Comparison of ENCODE assay signal across 21 mouse cellular contexts in genomic region chr2:132048143-132048772, GRCm38 (mm10). TPM values are rescaled to one million over a fixed set of nuclear protein-coding genes. Genes with fewer than 3 reads are reported as not detected.
DNase-seq lines count a peak whose midpoint lies in the region; ATAC-seq lines count a peak whose summit lies in the region.
"Had no signal": no experiment of that assay in that cellular context is flagged by ENCODE, and none has a peak within 500 bp of the region (broad histone marks: within the 10 kb centered on the region; RNA-seq: fewer than 3 reads in every experiment).

No protein-coding gene starts in this region.

- no peaks in the 10 kb centered on the region for H3K9me3 ChIP-seq in embryonic facial prominence, embryonic 14.5 days (ENCODE audit: control insufficient read depth, low read length)
- H3K9me3 ChIP-seq in embryonic facial prominence, embryonic 10.5 days: no peaks in the 10 kb centered on the region
- H3K9me3 ChIP-seq in liver, embryonic 16.5 days (replicated peaks; ENCODE audit: control insufficient read depth, low read length): no peaks in the 10 kb centered on the region
- H3K9me3 ChIP-seq: embryonic facial prominence, embryonic 12.5 days; forebrain, embryonic 15.5 days; hindbrain, embryonic 12.5 days had no signal

- H3K4me2 ChIP-seq in embryonic facial prominence, embryonic 14.5 days (ENCODE audit: low read depth, low read length): no peak overlapping the region
- H3K4me2 ChIP-seq in liver, embryonic 16.5 days (ENCODE audit: low read depth, low read length): no peak overlapping the region
- H3K4me2 ChIP-seq: embryonic facial prominence, embryonic 12.5 days; forebrain, embryonic 15.5 days; heart, embryonic 11.5 days; hindbrain, embryonic 12.5 days had no signal

- H3K27ac ChIP-seq in embryonic facial prominence, embryonic 14.5 days (replicated peaks; ENCODE audit: low read depth, low read length): no peak overlapping the region
- H3K27ac ChIP-seq in embryonic facial prominence, embryonic 10.5 days (replicated peaks): no peak overlapping the region
- no peak overlapping the region for H3K27ac ChIP-seq in liver, embryonic 16.5 days (ENCODE audit: low read length)
- H3K27ac ChIP-seq: embryonic facial prominence, embryonic 12.5 days; forebrain, embryonic 15.5 days; hindbrain, embryonic 12.5 days; left cerebral cortex, adult 2 months had no signal

- no peaks in the 10 kb centered on the region for H3K36me3 ChIP-seq in embryonic facial prominence, embryonic 14.5 days (ENCODE audit: control insufficient read depth, insufficient read depth, low read length)
- no peaks in the 10 kb centered on the region for H3K36me3 ChIP-seq in embryonic facial prominence, embryonic 10.5 days (replicated peaks)
- no peaks in the 10 kb centered on the region for H3K36me3 ChIP-seq in liver, embryonic 16.5 days (ENCODE audit: control insufficient read depth, insufficient read depth)
- no peaks in the 10 kb centered on the region for H3K36me3 ChIP-seq in splenic B cell, adult 2 months (ENCODE audit: control insufficient read depth, insufficient read depth, low read length, poor library complexity, severe bottlenecking)
- H3K36me3 ChIP-seq: embryonic facial prominence, embryonic 12.5 days; forebrain, embryonic 15.5 days; hindbrain, embryonic 12.5 days had no signal

- no peak overlapping the region for H3K4me3 ChIP-seq in embryonic facial prominence, embryonic 14.5 days (ENCODE audit: low read depth, low read length)
- H3K4me3 ChIP-seq in embryonic facial prominence, embryonic 10.5 days: no peak overlapping the region
- no peak overlapping the region for H3K4me3 ChIP-seq in liver, embryonic 16.5 days (ENCODE audit: low read depth, low read length)
- H3K4me3 ChIP-seq: embryonic facial prominence, embryonic 12.5 days; forebrain, embryonic 15.5 days; hindbrain, embryonic 12.5 days; left cerebral cortex, adult 2 months; megakaryocyte, embryonic 14.5 days had no signal

- H3K9ac ChIP-seq in embryonic facial prominence, embryonic 14.5 days (ENCODE audit: low read depth, low read length): no peak overlapping the region
- no peak overlapping the region for H3K9ac ChIP-seq in liver, embryonic 16.5 days (ENCODE audit: low read depth, low read length)
- H3K9ac ChIP-seq: embryonic facial prominence, embryonic 12.5 days; forebrain, embryonic 15.5 days; hindbrain, embryonic 12.5 days had no signal

- DNase-seq in embryonic facial prominence, embryonic 14.5 days (ENCODE audit: low spot score): peak; percentile 14
- DNase-seq in embryonic facial prominence, embryonic 10.5 days (ENCODE audit: low spot score): no peak
- no peak for DNase-seq in liver
- peak; percentile 39 for DNase-seq in splenic B cell, adult 2 months (ENCODE audit: low read depth, low spot score)
- DNase-seq in frontal cortex, postnatal 10 days (ENCODE audit: low spot score in 2 of 2): no peak
- DNase-seq in ovary, adult 18-20 months (ENCODE audit: low spot score): no peak
- DNase-seq: cerebellum, adult 2 months; gastrocnemius, postnatal 36 days; heart, postnatal 10 days; kidney, adult 18-20 months; kidney, postnatal 14 days; midbrain, embryonic 14.5 days; thymus, postnatal 25 days had no signal

- no peaks in the 10 kb centered on the region for H3K27me3 ChIP-seq in embryonic facial prominence, embryonic 14.5 days (replicated peaks; ENCODE audit: control insufficient read depth, insufficient read depth, low read length)
- no peaks in the 10 kb centered on the region for H3K27me3 ChIP-seq in embryonic facial prominence, embryonic 10.5 days (replicated peaks; ENCODE audit: low read depth, poor library complexity, severe bottlenecking)
- no peaks in the 10 kb centered on the region for H3K27me3 ChIP-seq in liver, embryonic 16.5 days (ENCODE audit: control insufficient read depth, insufficient read depth, low read depth, low read length)
- no peaks in the 10 kb centered on the region for H3K27me3 ChIP-seq in splenic B cell, adult 2 months (ENCODE audit: control insufficient read depth, insufficient read depth, low read length, poor library complexity, severe bottlenecking)
- H3K27me3 ChIP-seq: embryonic facial prominence, embryonic 12.5 days; forebrain, embryonic 15.5 days; hindbrain, embryonic 12.5 days had no signal

- H3K4me1 ChIP-seq in embryonic facial prominence, embryonic 14.5 days (ENCODE audit: control insufficient read depth, insufficient read depth, low read length): peaks cover 4% of the 10 kb centered on the region
- peaks cover 33% of the 10 kb centered on the region for H3K4me1 ChIP-seq in embryonic facial prominence, embryonic 10.5 days
- peaks cover 3% of the 10 kb centered on the region for H3K4me1 ChIP-seq in liver, embryonic 16.5 days (ENCODE audit: control insufficient read depth, low read depth, low read length)

- WGBS in embryonic facial prominence, embryonic 14.5 days: 78% methylated on average over 11 of the region's 11 CpGs
- 87% methylated on average over 11 of the region's 11 CpGs for WGBS in embryonic facial prominence, embryonic 10.5 days
- WGBS in liver, embryonic 16.5 days (ENCODE audit: insufficient replicate concordance): 60% methylated on average over 11 of the region's 11 CpGs

- ATAC-seq in embryonic facial prominence, embryonic 14.5 days (ENCODE audit: low read depth): no peak
- 0 out of 2 replicates have a peak, but pooled peaks have one; percentile 16 for ATAC-seq in liver, embryonic 16.5 days (ENCODE audit: low read depth)
- peak; percentile 66 for ATAC-seq in common myeloid progenitor, adult 5-6 weeks (replicated peaks; ENCODE audit: low read depth, poor library complexity, severe bottlenecking)
- ATAC-seq: forebrain, embryonic 15.5 days had no signal

RNA-seq across cellular contexts. Expression of gene Rassf2, which starts 18.2 kb away (rescaled TPM):
- polyA plus RNA-seq in embryonic facial prominence, embryonic 14.5 days (2014; fragmentation: Nextera tagmentation; extraction: Ambion mirVana): 23.0 and 23.1 TPM in 2 replicates
- polyA plus RNA-seq in embryonic facial prominence, embryonic 10.5 days (2016; fragmentation: Nextera tagmentation; extraction: Ambion mirVana): 10.6 and 14.2 TPM in 2 replicates
- polyA plus RNA-seq in liver, embryonic 16.5 days (2015; fragmentation: Nextera tagmentation; extraction: Ambion mirVana): 2.5 and 3.7 TPM in 2 replicates
- 48.4 and 49.3 TPM in 2 replicates for total RNA-seq in common myeloid progenitor, adult 5-6 weeks (2017)

Comparison
In these comparisons a context has a peak if more than half of its experiments do, and no peak if none do; other contexts are left out.
1. DNase-seq: peak in embryonic facial prominence, embryonic 14.5 days (single experiment) and splenic B cell, adult 2 months (single experiment); none in embryonic facial prominence, embryonic 10.5 days (single experiment), liver (single experiment), frontal cortex, postnatal 10 days (0 of 2) and ovary, adult 18-20 months (single experiment).